9 mouse cellular contexts compared by ENCODE assay signal in the genomic region with DNA sequence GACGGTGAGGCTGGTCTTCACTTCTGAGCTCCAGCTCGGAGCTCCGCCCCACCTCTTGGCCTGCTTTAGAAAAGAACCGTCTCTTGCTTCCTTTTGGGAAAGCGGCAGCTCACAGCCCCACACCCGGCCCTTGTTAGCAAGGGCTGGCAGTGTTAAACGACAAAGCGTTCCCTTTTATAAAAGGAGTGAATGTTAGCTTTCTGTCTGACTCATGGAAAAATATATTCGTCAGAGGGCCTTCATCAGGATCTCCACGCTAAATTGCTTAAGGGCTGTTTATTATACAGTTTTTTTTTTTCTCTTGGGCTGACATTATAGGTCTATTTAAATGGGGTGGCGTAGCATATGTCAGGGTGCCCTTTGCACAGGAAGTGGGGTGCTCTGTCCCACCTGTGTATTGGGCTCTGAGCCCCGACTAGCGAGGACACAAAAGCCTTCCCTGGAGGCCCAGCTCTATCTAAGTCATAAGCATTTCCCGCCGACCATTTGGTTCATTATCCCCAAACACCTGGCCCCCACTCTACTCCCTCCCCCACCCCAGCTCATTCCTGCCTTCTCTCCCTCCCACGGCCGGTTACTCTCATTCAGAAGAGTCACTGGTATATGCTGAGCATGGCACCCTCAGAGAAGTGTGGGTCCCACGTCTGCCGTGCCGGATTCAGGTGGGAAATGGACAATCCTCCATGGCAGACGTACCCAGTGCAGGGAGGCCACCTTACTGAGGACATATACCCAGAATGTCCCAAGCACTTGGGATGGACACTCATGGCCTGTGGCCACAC. TPM values are rescaled to one million over a fixed set of nuclear protein-coding genes. Genes with fewer than 3 reads are reported as not detected.
DNase-seq lines count a peak whose midpoint lies in the region; ATAC-seq and TF ChIP-seq lines count a peak whose summit lies in the region.
"Had no signal": no experiment of that assay in that cellular context is flagged by ENCODE, and none has a peak within 500 bp of the region (broad histone marks: within the 10 kb centered on the region; RNA-seq: fewer than 3 reads in every experiment).

No protein-coding gene starts in this region.

- no peak overlapping the region for H3K9ac ChIP-seq in kidney, embryonic 15.5 days
- H3K9ac ChIP-seq in limb, embryonic 12.5 days (replicated peaks) = no peak overlapping the region

- TF ChIP-seq POLR2A in brain, embryonic 14.5 days (IDR thresholded peaks at IDR 0.05; ENCODE audit: borderline replicate concordance, extremely low read depth, insufficient read depth, insufficient read length, poor library complexity, severe bottlenecking) = no peak

- H3K4me2 ChIP-seq in kidney, embryonic 15.5 days = no peak overlapping the region
- H3K4me2 ChIP-seq in limb, embryonic 12.5 days = no peak overlapping the region

- H3K4me1 ChIP-seq in kidney, embryonic 15.5 days = peaks cover 20% of the 10 kb centered on the region
- H3K4me1 ChIP-seq in limb, embryonic 12.5 days (replicated peaks) = peaks cover 23% of the 10 kb centered on the region

- TF ChIP-seq CTCF in brain, embryonic 14.5 days (IDR thresholded peaks at IDR 0.05; ENCODE audit: borderline replicate concordance, extremely low read depth, insufficient read depth, insufficient read length) = no peak

- no peaks in the 10 kb centered on the region for H3K9me3 ChIP-seq in kidney, embryonic 15.5 days (replicated peaks)
- no peaks in the 10 kb centered on the region for H3K9me3 ChIP-seq in limb, embryonic 12.5 days

- 0 out of 2 replicates have a peak, but pooled peaks cover 5% of the 10 kb centered on the region for H3K36me3 ChIP-seq in kidney, embryonic 15.5 days
- no peaks in the 10 kb centered on the region for H3K36me3 ChIP-seq in limb, embryonic 12.5 days

- intact Hi-C loops in left cerebral cortex, postnatal 36 days (cut with DNase I) = no loop called here
- intact Hi-C loops in left cerebral cortex, postnatal 10 days (cut with DNase I) = no loop called here

- ATAC-seq in kidney, embryonic 15.5 days (replicated peaks; ENCODE audit: low FRiP score) = no peak
- ATAC-seq in limb, embryonic 12.5 days (ENCODE audit: insufficient number of reproducible peaks, insufficient read depth, low FRiP score, low TSS enrichment, low read depth) = no peak

- DNase-seq in kidney, adult 11 months = no peak
- DNase-seq in CD4-positive, CD25-positive, alpha-beta regulatory T cell, adult 2 months (ENCODE audit: low read depth, low spot score) = peak; percentile 58
- DNase-seq in brain, embryonic 14.5 days (ENCODE audit: low read depth) = peak; percentile 38
- DNase-seq in left cerebral cortex, postnatal 36 days (ENCODE audit: low spot score in 2 of 2) = no peak
- DNase-seq in ovary, postnatal 14 days (ENCODE audit: low spot score) = no peak
- no peak for DNase-seq in left cerebral cortex, postnatal 10 days (ENCODE audit: extremely low spot score in 1 of 2, low spot score in 2 of 2)

- no peaks in the 10 kb centered on the region for H3K27me3 ChIP-seq in kidney, embryonic 15.5 days
- H3K27me3 ChIP-seq in limb, embryonic 12.5 days = no peaks in the 10 kb centered on the region

- 60% methylated on average over 21 of the region's 21 CpGs for WGBS in kidney, embryonic 15.5 days
- 47% methylated on average over 21 of the region's 21 CpGs for WGBS in limb, embryonic 12.5 days

- no peak overlapping the region for H3K4me3 ChIP-seq in kidney, embryonic 15.5 days (replicated peaks)
- H3K4me3 ChIP-seq in limb, embryonic 12.5 days (replicated peaks) = no peak overlapping the region

- H3K27ac ChIP-seq in kidney, embryonic 15.5 days = peak overlapping the region; percentile 4; the same call in 1 of the 2 replicates
- H3K27ac ChIP-seq in limb, embryonic 12.5 days = peak overlapping the region; percentile 84
- H3K27ac ChIP-seq: macrophage had no signal

RNA-seq across cellular contexts. Expression of gene Cd9, which starts 26.2 kb away (rescaled TPM):
- polyA plus RNA-seq in kidney, embryonic 15.5 days (2015; fragmentation: Nextera tagmentation; extraction: Ambion mirVana) = 137 and 148 TPM in 2 replicates
- polyA plus RNA-seq in brain, embryonic 14.5 days (2012; rRNA removed) = 47.3 and 57.2 TPM in 2 replicates
- polyA plus RNA-seq in limb, embryonic 12.5 days (2016; fragmentation: Nextera tagmentation; extraction: Ambion mirVana) = 65.5 and 71.0 TPM in 2 replicates
- total RNA-seq in left cerebral cortex, postnatal 36 days (2021) = 10 to 100 TPM; 42.0 to 54.3 TPM
- total RNA-seq in left cerebral cortex, postnatal 10 days (2021) = 10 to 100 TPM; 56.6 to 57.5 TPM

Comparison
In these comparisons a context has a peak if more than half of its experiments do, and no peak if none do; other contexts are left out.
1. DNase-seq: peak in CD4-positive, CD25-positive, alpha-beta regulatory T cell, adult 2 months (single experiment) and brain, embryonic 14.5 days (single experiment); none in kidney, adult 11 months (single experiment), left cerebral cortex, postnatal 36 days (0 of 2), ovary, postnatal 14 days (single experiment) and left cerebral cortex, postnatal 10 days (0 of 2).